Comparison of ENCODE assay signal across 17 mouse cellular contexts in the genomic region with DNA sequence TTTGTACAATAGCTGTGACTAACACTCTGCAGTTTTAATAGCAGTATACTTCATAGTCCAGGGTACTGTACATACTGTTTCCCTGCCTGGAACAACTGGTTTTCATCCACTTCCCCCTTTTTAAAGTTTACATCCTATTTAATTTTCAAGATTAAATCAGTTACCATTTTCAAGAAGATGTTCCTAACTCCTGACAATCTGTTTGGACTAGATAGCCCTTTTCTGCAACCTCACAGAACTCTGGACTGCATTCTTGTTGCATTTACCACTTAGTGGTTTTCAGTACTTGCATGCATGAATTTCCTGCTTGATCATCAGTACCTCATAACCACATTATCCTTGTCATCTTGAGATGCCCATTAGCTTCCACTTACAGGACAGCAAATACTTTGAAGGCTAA. TPM values are rescaled to one million over a fixed set of nuclear protein-coding genes. Genes with fewer than 3 reads are reported as not detected.
"Had no signal": no experiment of that assay in that cellular context is flagged by ENCODE, and none has a peak within 500 bp of the region (broad histone marks: within the 10 kb centered on the region; RNA-seq: fewer than 3 reads in every experiment).

No protein-coding gene starts in this region.

- H3K27me3 ChIP-seq: stomach, embryonic 15.5 days had no signal

- H3K9ac ChIP-seq: neural tube, embryonic 15.5 days; stomach, embryonic 15.5 days had no signal

- DNase-seq: retina, postnatal 1 day; right cerebral cortex, adult 18-20 months; right cerebral cortex, postnatal 14 days; right cerebral cortex, postnatal 25 days; right cerebral cortex, postnatal 4 days; spleen, adult 18-20 months; thymus, adult 18-20 months; thymus, adult 2 months; thymus, postnatal 14 days; thymus, postnatal 25 days; thymus, postnatal 36 days; thymus, postnatal 4 days had no signal

- H3K4me2 ChIP-seq: neural tube, embryonic 15.5 days; stomach, embryonic 15.5 days had no signal

- H3K36me3 ChIP-seq: neural tube, embryonic 15.5 days; stomach, embryonic 15.5 days had no signal

- H3K4me1 ChIP-seq: neural tube, embryonic 15.5 days; stomach, embryonic 15.5 days had no signal

- H3K9me3 ChIP-seq: neural tube, embryonic 15.5 days; stomach, embryonic 15.5 days had no signal

- H3K27ac ChIP-seq: neural tube, embryonic 15.5 days; stomach, embryonic 15.5 days; stomach, postnatal 0 days had no signal

- H3K4me3 ChIP-seq: neural tube, embryonic 15.5 days; stomach, embryonic 15.5 days had no signal

RNA-seq across cellular contexts. Expression of gene Zpbp, which starts 6.7 kb away (rescaled TPM):
- polyA plus RNA-seq: small intestine, adult 2 months had no signal

RNA-seq across cellular contexts. Expression of gene Spata48, which starts 7.0 kb away (rescaled TPM):
- polyA plus RNA-seq: small intestine, adult 2 months; urinary bladder, adult 2 months had no signal
